Mouse (Mus musculus): ENCODE data around the gene Hmcn1. TPM values are rescaled to one million over a fixed set of nuclear protein-coding genes. Genes with fewer than 3 reads are reported as not detected.

The Hmcn1 gene
- total and polyA plus RNA-seq, 2 experiments from 2014 or later = 0.80 to 6.3 TPM

- TF ChIP-seq CTCF (IDR thresholded peaks at IDR 0.05; ENCODE audit: low read depth) = no peak
- Histone ChIP-seq H3K9me3 (ENCODE audit: low read length) (no peaks in the 10 kb centered on the region), H3K4me3 (ENCODE audit: low read length) (peak overlapping the region; percentile 48), H3K4me2 (ENCODE audit: low read depth, low read length) (peak overlapping the region; percentile 94), H3K27me3 (ENCODE audit: insufficient read depth, low read length) (no peaks in the 10 kb centered on the region), H3K4me1 (ENCODE audit: insufficient read depth, low read length) (0 out of 2 replicates have a peak, but pooled peaks cover 7% of the 10 kb centered on the region), H3K27ac (no peak overlapping the region), H3K36me3 (ENCODE audit: insufficient read depth, low read length) (no peaks in the 10 kb centered on the region), H3K9ac (replicated peaks; ENCODE audit: low read length) (peak overlapping the region; percentile 19; the same call in 1 of the 2 replicates)
- ATAC-seq (no peak), DNase-seq (ENCODE audit: low spot score) (no peak)
- 1% methylated on average over 6 of the region's 6 CpGs for WGBS
Measured at GRCm38 (mm10) chr1:150992711-150993161, 499 bp downstream of the Hmcn1 start.

DNA sequence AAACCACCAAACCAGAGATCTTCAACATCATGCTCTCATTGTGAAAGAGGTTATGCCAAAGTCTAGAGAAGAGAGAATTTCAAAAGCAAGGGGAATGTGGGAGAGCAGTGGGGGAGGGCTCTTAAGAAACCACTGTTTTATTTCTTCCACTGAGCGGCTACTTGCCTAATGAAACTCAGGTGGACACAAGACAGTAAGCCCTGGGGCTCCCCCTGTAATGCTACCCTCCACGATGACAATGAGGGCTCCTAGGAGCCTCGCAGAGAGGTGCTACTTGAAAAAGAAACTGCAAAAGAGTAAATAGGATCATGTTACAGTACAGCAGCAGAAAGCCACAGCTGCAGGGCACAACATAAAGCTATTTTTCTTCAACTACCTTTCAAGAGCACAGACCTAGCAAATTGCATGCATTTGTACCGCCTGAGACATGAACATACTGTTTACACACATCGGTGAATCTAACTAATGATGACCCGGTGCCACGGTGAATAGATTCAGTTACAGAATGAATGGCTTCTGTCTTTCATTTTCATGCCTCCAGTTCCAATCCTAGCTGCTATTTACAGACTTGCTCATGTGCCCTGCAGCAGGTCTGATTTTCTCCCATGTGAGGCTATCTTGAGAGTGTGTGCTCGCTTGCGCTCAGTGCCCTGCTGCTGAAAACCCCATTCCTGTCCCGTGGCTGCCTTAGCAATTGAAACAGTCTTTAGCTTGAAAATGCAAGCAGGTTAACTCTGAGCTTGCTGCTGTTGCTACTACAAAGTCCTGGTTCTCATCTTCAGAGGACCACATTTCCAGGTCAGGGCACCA lies 1.3 kb downstream of the Hmcn1 start:
- no peak for TF ChIP-seq CTCF (IDR thresholded peaks at IDR 0.05; ENCODE audit: low read depth)
- Histone ChIP-seq H3K27me3 (ENCODE audit: insufficient read depth, low read length) (no peaks in the 10 kb centered on the region), H3K36me3 (ENCODE audit: insufficient read depth, low read length) (no peaks in the 10 kb centered on the region), H3K4me1 (ENCODE audit: insufficient read depth, low read length) (0 out of 2 replicates have a peak, but pooled peaks cover 7% of the 10 kb centered on the region), H3K9me3 (ENCODE audit: low read length) (no peaks in the 10 kb centered on the region), H3K4me3 (ENCODE audit: low read length) (peak overlapping the region; percentile 48), H3K9ac (replicated peaks; ENCODE audit: low read length) (no peak overlapping the region; the same call in 1 of the 2 replicates), H3K27ac (no peak overlapping the region), H3K4me2 (ENCODE audit: low read depth, low read length) (peak overlapping the region; percentile 94)
- no peak for ATAC-seq
- peak; percentile 5 for DNase-seq (ENCODE audit: low spot score)
- WGBS = 5% methylated on average over 10 of the region's 10 CpGs

DNA sequence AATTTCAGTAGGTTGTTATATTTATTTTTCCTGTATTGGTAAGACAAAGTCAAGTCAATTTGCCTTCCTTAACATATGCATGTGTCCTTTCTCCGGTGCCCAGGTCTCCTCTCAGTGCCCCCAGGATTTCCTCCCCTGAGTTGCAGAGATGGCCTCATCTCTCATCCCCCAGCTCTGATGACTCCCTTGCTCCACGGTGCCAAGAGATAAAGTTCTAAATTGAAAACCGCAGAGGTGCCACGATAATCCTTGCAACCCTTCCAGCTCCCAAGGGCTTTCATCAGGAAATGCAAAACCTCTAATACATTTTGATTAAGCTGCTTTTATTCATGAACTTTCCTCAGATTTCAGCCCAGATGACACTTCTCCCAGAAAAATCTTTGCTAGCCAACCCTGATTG lies 8.3 kb downstream of the Hmcn1 start:
- no peak overlapping the region for H3K4me2 ChIP-seq (ENCODE audit: low read depth, low read length)
- DNase-seq (ENCODE audit: low spot score) = no peak
- no peaks in the 10 kb centered on the region for H3K9me3 ChIP-seq (ENCODE audit: low read length)
- H3K4me1 ChIP-seq (ENCODE audit: insufficient read depth, low read length) = no peaks in the 10 kb centered on the region
- no peak for ATAC-seq
- TF ChIP-seq CTCF (IDR thresholded peaks at IDR 0.05; ENCODE audit: low read depth) = no peak
- no peak overlapping the region for H3K9ac ChIP-seq (replicated peaks; ENCODE audit: low read length)
- no peaks in the 10 kb centered on the region for H3K27me3 ChIP-seq (ENCODE audit: insufficient read depth, low read length)
- no peaks in the 10 kb centered on the region for H3K36me3 ChIP-seq (ENCODE audit: insufficient read depth, low read length)
- H3K4me3 ChIP-seq (ENCODE audit: low read length) = no peak overlapping the region
- WGBS = 61% methylated on average over 4 of the region's 4 CpGs
- no peak overlapping the region for H3K27ac ChIP-seq

- H3K36me3 ChIP-seq (ENCODE audit: insufficient read depth, low read length) = no peaks in the 10 kb centered on the region
- ATAC-seq (no peak), DNase-seq (ENCODE audit: low spot score) (no peak)
- H3K27me3 ChIP-seq (ENCODE audit: insufficient read depth, low read length) = no peaks in the 10 kb centered on the region
- WGBS = 84% methylated on average over 6 of the region's 6 CpGs
- H3K4me2 ChIP-seq (ENCODE audit: low read depth, low read length) = no peak overlapping the region
- H3K4me1 ChIP-seq (ENCODE audit: insufficient read depth, low read length) = no peaks in the 10 kb centered on the region
- H3K4me3 ChIP-seq (ENCODE audit: low read length) = no peak overlapping the region
- no peak overlapping the region for H3K27ac ChIP-seq
- TF ChIP-seq CTCF (IDR thresholded peaks at IDR 0.05; ENCODE audit: low read depth) = no peak
- no peaks in the 10 kb centered on the region for H3K9me3 ChIP-seq (ENCODE audit: low read length)
- H3K9ac ChIP-seq (replicated peaks; ENCODE audit: low read length) = no peak overlapping the region
Measured at GRCm38 (mm10) chr1:150984092-150984503, 9.1 kb downstream of the Hmcn1 start.

DNA sequence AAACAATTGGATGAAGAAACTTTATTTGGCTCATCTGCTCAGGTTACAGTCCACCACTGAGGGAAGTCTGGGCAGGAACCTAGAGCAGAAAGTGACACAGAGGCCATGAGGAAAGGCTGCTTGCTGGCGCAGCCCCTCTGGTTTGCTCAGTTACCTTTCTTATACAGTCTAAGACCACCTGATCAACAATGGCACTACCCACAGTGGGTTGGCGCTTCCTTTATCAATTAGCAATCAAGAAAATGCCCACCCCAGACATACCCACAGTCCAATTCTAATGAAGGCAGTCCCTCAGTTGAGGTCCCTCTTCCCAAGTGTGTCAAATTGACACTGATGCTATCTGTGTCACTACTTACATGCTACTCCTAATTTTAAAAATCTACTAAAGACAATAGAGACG lies 14.6 kb downstream of the Hmcn1 start:
- Histone ChIP-seq H3K9me3 (ENCODE audit: low read length) (no peaks in the 10 kb centered on the region), H3K4me1 (ENCODE audit: insufficient read depth, low read length) (0 out of 2 replicates have a peak, but pooled peaks cover 5% of the 10 kb centered on the region), H3K27ac (no peak overlapping the region), H3K4me3 (ENCODE audit: low read length) (no peak overlapping the region), H3K27me3 (ENCODE audit: insufficient read depth, low read length) (no peaks in the 10 kb centered on the region), H3K36me3 (ENCODE audit: insufficient read depth, low read length) (no peaks in the 10 kb centered on the region), H3K9ac (replicated peaks; ENCODE audit: low read length) (no peak overlapping the region), H3K4me2 (ENCODE audit: low read depth, low read length) (no peak overlapping the region)
- no peak for TF ChIP-seq CTCF (IDR thresholded peaks at IDR 0.05; ENCODE audit: low read depth)
- no peak for DNase-seq (ENCODE audit: low spot score)
- 97% methylated on average over 3 of the region's 3 CpGs for WGBS
- ATAC-seq = no peak

- WGBS = 3% methylated on average over 2 of the region's 2 CpGs
- DNase-seq (ENCODE audit: low spot score) = peak; percentile 37
- H3K9me3 ChIP-seq (ENCODE audit: low read length) = no peaks in the 10 kb centered on the region
- no peak overlapping the region for H3K4me3 ChIP-seq (ENCODE audit: low read length)
- TF ChIP-seq CTCF (IDR thresholded peaks at IDR 0.05; ENCODE audit: low read depth) = no peak
- no peaks in the 10 kb centered on the region for H3K36me3 ChIP-seq (ENCODE audit: insufficient read depth, low read length)
- H3K4me2 ChIP-seq (ENCODE audit: low read depth, low read length) = no peak overlapping the region
- no peak for ATAC-seq
- 0 out of 2 replicates have a peak, but pooled peaks cover 5% of the 10 kb centered on the region for H3K4me1 ChIP-seq (ENCODE audit: insufficient read depth, low read length)
- no peak overlapping the region for H3K9ac ChIP-seq (replicated peaks; ENCODE audit: low read length)
- peak overlapping the region; percentile 11; the same call in 1 of the 2 replicates for H3K27ac ChIP-seq
- no peaks in the 10 kb centered on the region for H3K27me3 ChIP-seq (ENCODE audit: insufficient read depth, low read length)
Measured at GRCm38 (mm10) chr1:150976263-150976662, 17.0 kb downstream of the Hmcn1 start.

Measured in hindbrain, postnatal 0 days (tissue).